Mouse (Mus musculus): ENCODE results near the gene Msh5. TPM values are rescaled to one million over a fixed set of nuclear protein-coding genes. Genes with fewer than 3 reads are reported as not detected.

The Msh5 gene
- polyA plus RNA-seq (2012; ENCODE audit: low replicate concordance), result 33.3 and 82.0 TPM in 2 replicates

GRCm38 (mm10) chr17:35046681-35047455, at the start of gene Msh5:
Gene Msh5 (minus strand): TSS chr17:35046745.

GRCm38 (mm10) chr17:35088825-35089644, 42.5 kb upstream of the Msh5 start, which contains the start of gene Abhd16a:
Gene Abhd16a (plus strand): TSS chr17:35089263.

GRCm38 (mm10) chr17:35085208-35085865, 38.8 kb upstream of the Msh5 start, which contains the start of gene Ly6g6f:
Gene Ly6g6f (minus strand): TSS chr17:35085610.

GRCm38 (mm10) chr17:35077786-35078233, 31.3 kb upstream of the Msh5 start, which contains the start of gene Ly6g6d:
Gene Ly6g6d (minus strand): TSS chr17:35078065.

GRCm38 (mm10) chr17:35076507-35077176, 30.1 kb upstream of the Msh5 start, which contains the start of gene Ly6g6e:
Gene Ly6g6e (plus strand): TSS chr17:35076902.

GRCm38 (mm10) chr17:35066084-35066483, 19.5 kb upstream of the Msh5 start, which contains the start of gene Mpig6b:
Gene Mpig6b (minus strand): TSS chr17:35066184.

GRCm38 (mm10) chr17:35064951-35065947, 18.7 kb upstream of the Msh5 start, which contains the start of gene Ly6g6c:
Gene Ly6g6c (plus strand): TSS chr17:35065388.

GRCm38 (mm10) chr17:35058911-35059892, 12.7 kb upstream of the Msh5 start, which contains the start of gene Ddah2:
Gene Ddah2 (plus strand): TSS chr17:35059035.

GRCm38 (mm10) chr17:35049561-35050016, 3.0 kb upstream of the Msh5 start, which contains the start of gene Clic1:
Gene Clic1 (plus strand): TSS chr17:35049966.

GRCm38 (mm10) chr17:35027277-35028068, 19.1 kb downstream of the Msh5 start, which contains the start of gene Sapcd1:
Gene Sapcd1 (minus strand): TSS chr17:35028016.

GRCm38 (mm10) chr17:35016376-35016775, 30.2 kb downstream of the Msh5 start, which contains the start of gene Vwa7:
Gene Vwa7 (plus strand): TSS chr17:35016579.

GRCm38 (mm10) chr17:35000717-35001451, 45.7 kb downstream of the Msh5 start, which contains the start of gene Vars:
Gene Vars (plus strand): TSS chr17:35000987.

GRCm38 (mm10) chr17:34981690-34982180, 64.8 kb downstream of the Msh5 start, which contains the start of gene Lsm2:
Gene Lsm2 (plus strand): TSS chr17:34981862.

